Mouse (Mus musculus): ENCODE data around the gene Cpsf4. TPM values are rescaled to one million over a fixed set of nuclear protein-coding genes. Genes with fewer than 3 reads are reported as not detected.
"Not testable (repeated sequence)": the region's sequence is repeated elsewhere in the genome, so short reads cannot be mapped to it uniquely, and the experiment has no call there.

The Cpsf4 gene
- polyA plus RNA-seq, 1 experiment from 2014 or later: 27.4 TPM

DNA sequence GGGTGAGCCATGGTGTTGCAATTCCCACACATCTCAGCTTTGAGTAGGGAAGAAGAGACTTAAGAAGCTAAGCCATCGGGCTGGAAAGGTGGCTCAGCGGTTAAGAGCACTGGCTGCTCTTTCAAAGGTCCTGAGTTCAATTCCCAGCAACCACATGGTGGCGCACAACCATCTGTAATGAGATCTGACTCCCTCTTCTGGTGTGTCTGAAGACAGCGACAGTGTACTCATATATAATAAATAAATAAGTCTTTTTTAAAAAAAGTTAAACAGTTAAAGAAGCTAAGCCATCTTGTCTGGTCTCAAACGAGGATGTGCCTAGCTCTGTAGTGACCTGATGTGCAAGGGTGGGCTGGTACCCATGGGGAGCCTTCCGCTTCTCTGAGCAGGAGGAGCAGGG, 33.7 kb upstream of the Cpsf4 start:
- Histone ChIP-seq H3K4me1 (peaks cover 17% of the 10 kb centered on the region), H3K36me3 (peaks cover 88% of the 10 kb centered on the region)
- WGBS: 86% methylated on average over 6 of the region's 6 CpGs
- H3K27me3 ChIP-seq (replicated peaks); H3K27ac ChIP-seq (replicated peaks); H3K9me3 ChIP-seq; H3K9ac ChIP-seq; H3K4me2 ChIP-seq; H3K4me3 ChIP-seq; ATAC-seq (ENCODE audit: extremely low read depth, insufficient number of reproducible peaks, low FRiP score, low TSS enrichment): not testable (repeated sequence)

DNA sequence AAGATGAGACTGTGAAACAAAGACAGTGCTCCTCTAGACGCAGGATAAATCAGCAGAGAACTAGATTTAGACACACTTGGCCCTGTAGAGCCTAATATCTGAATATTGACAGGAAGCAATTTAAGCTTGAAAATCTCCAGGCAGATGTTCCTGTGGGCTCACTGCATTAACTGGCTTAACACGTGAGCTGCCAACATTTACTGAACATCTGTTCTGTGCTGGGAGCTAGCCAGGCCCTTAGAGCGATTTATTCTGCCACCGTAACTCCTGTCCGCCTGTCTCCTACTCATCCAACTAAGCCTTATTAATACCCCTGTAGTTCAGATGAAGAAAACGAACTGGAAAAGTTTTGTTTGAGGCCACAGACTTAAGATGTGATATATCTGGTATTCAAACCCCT, 28.2 kb upstream of the Cpsf4 start:
- H3K36me3 ChIP-seq: peaks cover 58% of the 10 kb centered on the region
- no peaks in the 10 kb centered on the region for H3K9me3 ChIP-seq
- ATAC-seq (ENCODE audit: extremely low read depth, insufficient number of reproducible peaks, low FRiP score, low TSS enrichment): no peak
- 17% methylated on average over 6 of the region's 6 CpGs for WGBS
- H3K9ac ChIP-seq: peak overlapping the region; percentile 95
- H3K27ac ChIP-seq (replicated peaks): no peak overlapping the region
- H3K4me3 ChIP-seq: peak overlapping the region; percentile 89
- H3K4me2 ChIP-seq: peak overlapping the region; percentile 77
- peaks cover 37% of the 10 kb centered on the region for H3K4me1 ChIP-seq
- H3K27me3 ChIP-seq (replicated peaks): no peaks in the 10 kb centered on the region

GRCm38 (mm10) chr5:145139571-145140519, 27.2 kb upstream of the Cpsf4 start, which contains the start of the genes Pdap1 and Bud31:
Gene Pdap1, minus strand, starts transcription at chr5:145140238.
Gene Bud31, plus strand, starts transcription at chr5:145140362.
- Histone ChIP-seq H3K36me3 (peaks cover 58% of the 10 kb centered on the region), H3K4me3 (peak within 1 kb of the TSS; percentile 89), H3K27ac (replicated peaks) (peak within 1 kb of the TSS; percentile 85), H3K9me3 (no peaks in the 10 kb centered on the region), H3K4me1 (peaks cover 34% of the 10 kb centered on the region), H3K4me2 (peak within 1 kb of the TSS; percentile 77), H3K27me3 (replicated peaks) (no peaks in the 10 kb centered on the region), H3K9ac (peak within 1 kb of the TSS; percentile 95)
- peak; percentile 84 for ATAC-seq (ENCODE audit: extremely low read depth, insufficient number of reproducible peaks, low FRiP score, low TSS enrichment)
- WGBS: under 1% methylated on average over 84 of the region's 84 CpGs

DNA sequence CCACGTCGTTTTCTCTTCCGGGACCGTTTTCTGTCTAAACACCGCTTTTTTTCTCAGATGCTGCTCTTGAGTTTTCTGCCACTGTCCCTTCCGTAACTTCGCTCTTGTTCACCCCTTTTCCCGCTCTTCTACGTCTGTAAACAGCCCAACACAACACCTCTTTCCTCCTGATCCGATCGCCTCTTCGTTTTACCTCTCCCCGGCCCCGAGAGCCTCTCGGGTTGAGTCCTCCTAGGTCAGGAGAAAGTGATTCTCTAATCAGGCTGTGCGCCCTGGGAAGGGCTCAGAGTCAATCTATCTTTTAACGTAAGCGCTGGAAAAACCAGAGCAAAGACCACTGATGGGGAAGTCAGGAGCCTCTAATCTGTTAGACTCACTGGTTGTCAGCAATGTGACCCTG, 26.4 kb upstream of the Cpsf4 start:
- Histone ChIP-seq H3K9me3 (no peaks in the 10 kb centered on the region), H3K9ac (peak overlapping the region; percentile 95), H3K36me3 (peaks cover 58% of the 10 kb centered on the region), H3K4me2 (peak overlapping the region; percentile 77), H3K4me1 (peaks cover 34% of the 10 kb centered on the region), H3K27me3 (replicated peaks) (no peaks in the 10 kb centered on the region), H3K27ac (replicated peaks) (peak overlapping the region; percentile 85), H3K4me3 (peak overlapping the region; percentile 89)
- no peak for ATAC-seq (ENCODE audit: extremely low read depth, insufficient number of reproducible peaks, low FRiP score, low TSS enrichment)
- under 1% methylated on average over 18 of the region's 18 CpGs for WGBS

GRCm38 (mm10) chr5:145147748-145148147, 19.3 kb upstream of the Cpsf4 start:
- no peaks in the 10 kb centered on the region for H3K27me3 ChIP-seq (replicated peaks)
- H3K27ac ChIP-seq (replicated peaks): no peak overlapping the region
- H3K4me1 ChIP-seq: no peaks in the 10 kb centered on the region
- H3K9ac ChIP-seq: no peak overlapping the region
- no peak for ATAC-seq (ENCODE audit: extremely low read depth, insufficient number of reproducible peaks, low FRiP score, low TSS enrichment)
- peaks cover 100% of the 10 kb centered on the region for H3K36me3 ChIP-seq
- H3K4me3 ChIP-seq: no peak overlapping the region
- no peaks in the 10 kb centered on the region for H3K9me3 ChIP-seq
- no peak overlapping the region for H3K4me2 ChIP-seq
- WGBS: 85% methylated on average over 5 of the region's 5 CpGs

GRCm38 (mm10) chr5:145149294-145149693, 17.7 kb upstream of the Cpsf4 start:
- no peak for ATAC-seq (ENCODE audit: extremely low read depth, insufficient number of reproducible peaks, low FRiP score, low TSS enrichment)

DNA sequence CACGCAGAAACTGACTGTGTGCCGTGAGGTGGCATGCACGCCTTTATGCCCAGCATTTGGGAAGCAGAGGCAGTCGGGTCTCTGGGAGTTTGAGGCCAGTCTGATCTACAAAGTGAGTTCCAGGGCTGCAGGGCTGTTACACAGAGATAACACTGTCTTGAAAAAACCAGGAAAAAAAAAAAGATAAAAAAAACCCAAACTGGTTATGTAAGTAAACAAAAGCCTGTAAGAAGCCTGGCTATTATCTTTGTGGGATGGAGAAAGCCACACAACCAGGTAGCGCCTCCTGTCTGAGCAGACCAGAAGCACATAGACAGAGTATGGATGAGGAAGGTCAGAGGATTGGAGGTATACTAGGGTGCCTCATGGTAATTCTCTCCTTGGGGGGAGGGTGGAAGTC, 14.3 kb upstream of the Cpsf4 start:
- WGBS: 81% methylated on average over 5 of the region's 5 CpGs
- peaks cover 95% of the 10 kb centered on the region for H3K36me3 ChIP-seq
- H3K27ac ChIP-seq (replicated peaks): no peak overlapping the region
- peak; percentile 27; the same call in 1 of the 2 replicates for ATAC-seq (ENCODE audit: extremely low read depth, insufficient number of reproducible peaks, low FRiP score, low TSS enrichment)
- no peaks in the 10 kb centered on the region for H3K27me3 ChIP-seq (replicated peaks)
- no peak overlapping the region for H3K4me3 ChIP-seq
- no peaks in the 10 kb centered on the region for H3K4me1 ChIP-seq
- no peaks in the 10 kb centered on the region for H3K9me3 ChIP-seq
- H3K4me2 ChIP-seq: no peak overlapping the region
- no peak overlapping the region for H3K9ac ChIP-seq

More at GRCm38 (mm10) chr5:145149294-145149693, 17.7 kb upstream of the Cpsf4 start:
- Histone ChIP-seq H3K4me2 (no peak overlapping the region), H3K9ac (no peak overlapping the region), H3K36me3 (peaks cover 100% of the 10 kb centered on the region), H3K27me3 (replicated peaks) (no peaks in the 10 kb centered on the region), H3K4me1 (no peaks in the 10 kb centered on the region), H3K9me3 (no peaks in the 10 kb centered on the region), H3K4me3 (no peak overlapping the region), H3K27ac (replicated peaks) (no peak overlapping the region)
- 70% methylated on average over 6 of the region's 6 CpGs for WGBS

GRCm38 (mm10) chr5:145161361-145161760, 5.7 kb upstream of the Cpsf4 start:
- H3K4me3 ChIP-seq: no peak overlapping the region
- H3K27ac ChIP-seq (replicated peaks): no peak overlapping the region
- H3K4me2 ChIP-seq: no peak overlapping the region
- WGBS: 94% methylated on average over 14 of the region's 14 CpGs
- no peaks in the 10 kb centered on the region for H3K27me3 ChIP-seq (replicated peaks)
- no peaks in the 10 kb centered on the region for H3K9me3 ChIP-seq
- H3K9ac ChIP-seq: no peak overlapping the region
- ATAC-seq (ENCODE audit: extremely low read depth, insufficient number of reproducible peaks, low FRiP score, low TSS enrichment): no peak
- H3K4me1 ChIP-seq: peaks cover 27% of the 10 kb centered on the region
- H3K36me3 ChIP-seq: peaks cover 84% of the 10 kb centered on the region

- no peaks in the 10 kb centered on the region for H3K27me3 ChIP-seq (replicated peaks)
- WGBS: 49% methylated on average over 3 of the region's 3 CpGs
- H3K36me3 ChIP-seq: peaks cover 53% of the 10 kb centered on the region
- H3K4me2 ChIP-seq: peak overlapping the region; percentile 97
- H3K9me3 ChIP-seq: no peaks in the 10 kb centered on the region
- H3K27ac ChIP-seq (replicated peaks): no peak overlapping the region
- peak overlapping the region; percentile 37 for H3K9ac ChIP-seq
- ATAC-seq (ENCODE audit: extremely low read depth, insufficient number of reproducible peaks, low FRiP score, low TSS enrichment): no peak
- H3K4me3 ChIP-seq: peak overlapping the region; percentile 13
- H3K4me1 ChIP-seq: peaks cover 41% of the 10 kb centered on the region
Measured at GRCm38 (mm10) chr5:145164710-145165109, 2.3 kb upstream of the Cpsf4 start.

GRCm38 (mm10) chr5:145165184-145165583, 1.8 kb upstream of the Cpsf4 start:
- H3K9ac ChIP-seq: peak overlapping the region; percentile 37
- 86% methylated on average over 15 of the region's 15 CpGs for WGBS
- ATAC-seq (ENCODE audit: extremely low read depth, insufficient number of reproducible peaks, low FRiP score, low TSS enrichment): no peak
- H3K4me1 ChIP-seq: peaks cover 41% of the 10 kb centered on the region
- peak overlapping the region; percentile 97 for H3K4me2 ChIP-seq
- H3K27ac ChIP-seq (replicated peaks): no peak overlapping the region
- H3K9me3 ChIP-seq: no peaks in the 10 kb centered on the region
- peaks cover 51% of the 10 kb centered on the region for H3K36me3 ChIP-seq
- H3K27me3 ChIP-seq (replicated peaks): no peaks in the 10 kb centered on the region
- H3K4me3 ChIP-seq: peak overlapping the region; percentile 13; the same call in 1 of the 2 replicates

DNA sequence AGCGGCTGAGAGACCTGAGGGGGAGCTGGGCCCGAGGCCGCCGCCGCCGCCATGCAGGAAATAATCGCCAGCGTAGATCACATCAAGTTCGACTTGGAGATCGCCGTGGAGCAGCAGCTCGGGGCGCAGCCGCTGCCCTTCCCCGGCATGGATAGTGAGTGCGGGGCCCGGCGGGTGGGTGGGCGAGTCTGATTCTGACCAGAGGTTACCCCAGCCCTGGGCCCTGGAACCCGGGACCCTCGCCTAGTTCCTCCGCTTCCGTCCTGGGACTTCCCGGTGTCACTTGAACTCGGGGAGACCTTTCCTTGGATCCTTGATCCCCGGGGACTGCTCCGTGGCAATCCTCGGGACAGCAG, 271 bp downstream of the Cpsf4 start:
- peaks cover 52% of the 10 kb centered on the region for H3K36me3 ChIP-seq
- H3K4me2 ChIP-seq: peak overlapping the region; percentile 97
- H3K9ac ChIP-seq: peak overlapping the region; percentile 99
- H3K9me3 ChIP-seq: no peaks in the 10 kb centered on the region
- WGBS: 1% methylated on average over 27 of the region's 28 CpGs
- H3K27me3 ChIP-seq (replicated peaks): no peaks in the 10 kb centered on the region
- H3K27ac ChIP-seq (replicated peaks): peak overlapping the region; percentile 92
- peaks cover 41% of the 10 kb centered on the region for H3K4me1 ChIP-seq
- ATAC-seq (ENCODE audit: extremely low read depth, insufficient number of reproducible peaks, low FRiP score, low TSS enrichment): no peak
- H3K4me3 ChIP-seq: peak overlapping the region; percentile 98
